ENCODE assay signal across 10 mouse cellular contexts in the genomic region with DNA sequence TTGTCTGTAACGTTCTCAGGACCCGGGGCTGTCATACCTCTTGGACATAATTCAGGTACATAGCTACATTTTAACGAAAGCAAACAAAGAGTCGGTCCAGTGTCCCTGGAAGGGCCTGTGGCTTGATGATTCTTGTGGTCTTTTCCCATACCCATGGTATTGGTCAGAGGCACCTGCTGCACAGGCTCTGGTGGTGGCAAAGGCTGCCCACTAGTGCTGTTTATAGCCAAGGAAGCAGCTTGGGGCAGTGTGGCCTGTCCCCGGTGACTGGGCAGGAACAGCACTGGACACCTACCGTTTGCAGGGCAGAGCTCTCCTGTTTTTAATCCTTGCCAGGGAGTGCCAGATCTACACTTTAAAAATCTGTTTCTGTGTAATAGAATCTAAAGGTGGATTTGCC. TPM values are rescaled to one million over a fixed set of nuclear protein-coding genes. Genes with fewer than 3 reads are reported as not detected.
DNase-seq lines count a peak whose midpoint lies in the region; ATAC-seq and TF ChIP-seq lines count a peak whose summit lies in the region.
"Had no signal": no experiment of that assay in that cellular context is flagged by ENCODE, and none has a peak within 500 bp of the region (broad histone marks: within the 10 kb centered on the region; RNA-seq: fewer than 3 reads in every experiment).

No protein-coding gene starts in this region.

- peaks cover 25% of the 10 kb centered on the region for H3K4me1 ChIP-seq in hindbrain, embryonic 13.5 days (replicated peaks)
- H3K4me1 ChIP-seq in hindbrain, embryonic 12.5 days, result peaks cover 15% of the 10 kb centered on the region
- peaks cover 21 to 22% of the 10 kb centered on the region in 2 experiments; a peak in 3 of 4 replicates for H3K4me1 ChIP-seq in heart, embryonic 14.5 days (ENCODE audit: control insufficient read depth in 2 of 2, insufficient read depth in 2 of 2, low read length in 2 of 2)
- H3K4me1 ChIP-seq in liver, embryonic 12.5 days, result peaks cover 7% of the 10 kb centered on the region; the same call in 1 of the 2 replicates
- H3K4me1 ChIP-seq in forebrain, embryonic 13.5 days, result peaks cover 8% of the 10 kb centered on the region

- no peak overlapping the region for H3K9ac ChIP-seq in hindbrain, embryonic 13.5 days
- no peak overlapping the region for H3K9ac ChIP-seq in hindbrain, embryonic 12.5 days
- H3K9ac ChIP-seq in heart, embryonic 14.5 days (ENCODE audit: low read length), result peak overlapping the region; percentile 84; the same call in 1 of the 2 replicates
- no peak overlapping the region for H3K9ac ChIP-seq in liver, embryonic 12.5 days
- no peak overlapping the region for H3K9ac ChIP-seq in forebrain, embryonic 13.5 days

- H3ac ChIP-seq in C2C12 (ENCODE audit: control insufficient read depth, insufficient read length, low read depth), result no peak overlapping the region

- H3K9me3 ChIP-seq in hindbrain, embryonic 13.5 days, result no peaks in the 10 kb centered on the region
- no peaks in the 10 kb centered on the region for H3K9me3 ChIP-seq in hindbrain, embryonic 12.5 days (replicated peaks)
- H3K9me3 ChIP-seq in heart, embryonic 14.5 days (ENCODE audit: control insufficient read depth, low read length), result no peaks in the 10 kb centered on the region
- H3K9me3 ChIP-seq in liver, embryonic 12.5 days (replicated peaks), result no peaks in the 10 kb centered on the region
- H3K9me3 ChIP-seq in forebrain, embryonic 13.5 days (replicated peaks), result no peaks in the 10 kb centered on the region

- no peak for TF ChIP-seq CTCF in C2C12 (IDR thresholded peaks at IDR 0.05; ENCODE audit: control insufficient read depth, insufficient read depth, insufficient read length)

- H3K79me3 ChIP-seq in C2C12 (ENCODE audit: low read depth), result no peaks in the 10 kb centered on the region

- H3K79me2 ChIP-seq in C2C12 (ENCODE audit: control insufficient read depth, insufficient read depth), result no peaks in the 10 kb centered on the region

- H3K27ac ChIP-seq in hindbrain, embryonic 13.5 days, result no peak overlapping the region
- no peak overlapping the region for H3K27ac ChIP-seq in hindbrain, embryonic 12.5 days
- H3K27ac ChIP-seq in heart, embryonic 14.5 days (replicated peaks in 1 of 2; ENCODE audit: control insufficient read depth in 1 of 2, insufficient read depth in 1 of 2, low read depth in 2 of 2, low read length in 2 of 2), result no peak overlapping the region
- H3K27ac ChIP-seq in liver, embryonic 12.5 days, result no peak overlapping the region
- no peak overlapping the region for H3K27ac ChIP-seq in forebrain, embryonic 13.5 days

- no peak for ATAC-seq in hindbrain, embryonic 13.5 days (ENCODE audit: low FRiP score)
- no peak for ATAC-seq in hindbrain, embryonic 12.5 days (ENCODE audit: low FRiP score)
- no peak for ATAC-seq in heart, embryonic 14.5 days (ENCODE audit: insufficient number of reproducible peaks, insufficient read depth, low FRiP score, low read depth)
- no peak for ATAC-seq in liver, embryonic 12.5 days
- ATAC-seq in forebrain, embryonic 13.5 days, result no peak

- H3K4me2 ChIP-seq in hindbrain, embryonic 13.5 days, result peak overlapping the region; percentile 72; the same call in 1 of the 2 replicates
- H3K4me2 ChIP-seq in hindbrain, embryonic 12.5 days (replicated peaks), result no peak overlapping the region
- peak overlapping the region; percentile 85 for H3K4me2 ChIP-seq in heart, embryonic 14.5 days (ENCODE audit: low read length)
- peak overlapping the region; percentile 69 for H3K4me2 ChIP-seq in liver, embryonic 12.5 days
- no peak overlapping the region for H3K4me2 ChIP-seq in forebrain, embryonic 13.5 days

- WGBS in hindbrain, embryonic 13.5 days, result 81% methylated on average over 6 of the region's 6 CpGs
- 82% methylated on average over 6 of the region's 6 CpGs for WGBS in hindbrain, embryonic 12.5 days
- WGBS in heart, embryonic 14.5 days, result 59% methylated on average over 6 of the region's 6 CpGs
- WGBS in liver, embryonic 12.5 days (ENCODE audit: insufficient replicate concordance), result 67% methylated on average over 6 of the region's 6 CpGs
- 76% methylated on average over 6 of the region's 6 CpGs for whole genome bisulfite sequencing in forebrain, embryonic 13.5 days

- H3K4me3 ChIP-seq in hindbrain, embryonic 13.5 days, result no peak overlapping the region
- H3K4me3 ChIP-seq in hindbrain, embryonic 12.5 days, result no peak overlapping the region
- no peak overlapping the region for H3K4me3 ChIP-seq in C2C12 (ENCODE audit: insufficient read depth, poor library complexity, severe bottlenecking)
- peak overlapping the region; percentile 52 to 61; a peak in 3 of 4 replicates for H3K4me3 ChIP-seq in heart, embryonic 14.5 days (ENCODE audit: control insufficient read depth in 1 of 2, insufficient read depth in 1 of 2, low read depth in 1 of 2, low read length in 2 of 2)
- H3K4me3 ChIP-seq in liver, embryonic 12.5 days, result 0 out of 2 replicates have a peak overlapping the region, but pooled peaks have one; percentile 49
- no peak overlapping the region for H3K4me3 ChIP-seq in forebrain, embryonic 13.5 days

- no peaks in the 10 kb centered on the region for H3K36me3 ChIP-seq in hindbrain, embryonic 13.5 days
- no peaks in the 10 kb centered on the region for H3K36me3 ChIP-seq in hindbrain, embryonic 12.5 days
- no peaks in the 10 kb centered on the region for H3K36me3 ChIP-seq in C2C12 (ENCODE audit: control insufficient read depth, insufficient read depth)
- H3K36me3 ChIP-seq in heart, embryonic 14.5 days (ENCODE audit: control insufficient read depth, insufficient read depth, low read length), result no peaks in the 10 kb centered on the region
- H3K36me3 ChIP-seq in liver, embryonic 12.5 days, result no peaks in the 10 kb centered on the region
- no peaks in the 10 kb centered on the region for H3K36me3 ChIP-seq in forebrain, embryonic 13.5 days (ENCODE audit: poor library complexity, severe bottlenecking)

- DNase-seq in frontal cortex, postnatal 25 days (ENCODE audit: low spot score in 2 of 2), result no peak
- DNase-seq in cerebellum, adult 9-11 months, result no peak
- DNase-seq: adrenal gland, postnatal 10 days; embryo, embryonic 11 days had no signal

- H3K27me3 ChIP-seq in hindbrain, embryonic 13.5 days, result peaks cover 38% of the 10 kb centered on the region
- peaks cover 30% of the 10 kb centered on the region for H3K27me3 ChIP-seq in hindbrain, embryonic 12.5 days
- no peaks in the 10 kb centered on the region for H3K27me3 ChIP-seq in C2C12 (ENCODE audit: control insufficient read depth, insufficient read depth, insufficient read length)
- no peaks in the 10 kb centered on the region for H3K27me3 ChIP-seq in heart, embryonic 14.5 days (ENCODE audit: control insufficient read depth, insufficient read depth, low read length)
- H3K27me3 ChIP-seq in liver, embryonic 12.5 days (replicated peaks), result peaks cover 31% of the 10 kb centered on the region
- peaks cover 28% of the 10 kb centered on the region for H3K27me3 ChIP-seq in forebrain, embryonic 13.5 days

TF ChIP-seq in C2C12, 6 proteins besides CTCF, POLR2A, EP300 and RAD21:
- TF ChIP-seq MAX (IDR thresholded peaks at IDR 0.05), result no peak
- TF ChIP-seq MYOD1 (IDR thresholded peaks at IDR 0.05; ENCODE audit: control insufficient read depth, insufficient read length, low read depth), result peak; percentile 59
- no peak for TF ChIP-seq MYOG (IDR thresholded peaks at IDR 0.05; ENCODE audit: control insufficient read depth, extremely low read depth, insufficient read length)

RNA-seq across cellular contexts. Expression of gene Ramp1, which starts 1.1 kb away (rescaled TPM):
- polyA plus RNA-seq in hindbrain, embryonic 13.5 days (2015; fragmentation: Nextera tagmentation; extraction: Ambion mirVana), result 3.2 and 3.3 TPM in 2 replicates
- 0.91 and 1.1 TPM in 2 replicates for polyA plus RNA-seq in hindbrain, embryonic 12.5 days (2016; fragmentation: Nextera tagmentation; extraction: Ambion mirVana)
- 2.1 TPM for polyA plus RNA-seq in C2C12 (2012; fragmentation: generic; extraction: Trizol)
- 55.9 and 56.9 TPM in 2 replicates for polyA plus RNA-seq in heart, embryonic 14.5 days (2014; fragmentation: Nextera tagmentation; extraction: Ambion mirVana)
- 4.0 and 4.4 TPM in 2 replicates for polyA plus RNA-seq in liver, embryonic 12.5 days (2016; fragmentation: Nextera tagmentation; extraction: Ambion mirVana)
- polyA plus RNA-seq in forebrain, embryonic 13.5 days (2015; fragmentation: Nextera tagmentation; extraction: Ambion mirVana), result 0.31 and 0.59 TPM in 2 replicates

RNA-seq across cellular contexts. Expression of gene Rbm44, which starts 35.8 kb away (rescaled TPM):
- polyA plus RNA-seq in hindbrain, embryonic 13.5 days (2015; fragmentation: Nextera tagmentation; extraction: Ambion mirVana), result 0.16 and 0.23 TPM in 2 replicates
- 0.69 and 1.5 TPM in 2 replicates for polyA plus RNA-seq in hindbrain, embryonic 12.5 days (2016; fragmentation: Nextera tagmentation; extraction: Ambion mirVana)
- not detected for polyA plus RNA-seq in C2C12 (2012; fragmentation: generic; extraction: Trizol)
- 3.3 and 3.7 TPM in 2 replicates for polyA plus RNA-seq in heart, embryonic 14.5 days (2014; fragmentation: Nextera tagmentation; extraction: Ambion mirVana)
- 1.1 and 1.5 TPM in 2 replicates for polyA plus RNA-seq in liver, embryonic 12.5 days (2016; fragmentation: Nextera tagmentation; extraction: Ambion mirVana)
- 0.11 and 0.12 TPM in 2 replicates for polyA plus RNA-seq in forebrain, embryonic 13.5 days (2015; fragmentation: Nextera tagmentation; extraction: Ambion mirVana)

Comparison
In these comparisons a context has a peak if more than half of its experiments do, and no peak if none do; other contexts are left out.
1. H3K4me2 ChIP-seq: peak in hindbrain, embryonic 13.5 days (single experiment), heart, embryonic 14.5 days (single experiment) and liver, embryonic 12.5 days (single experiment); none in hindbrain, embryonic 12.5 days (single experiment) and forebrain, embryonic 13.5 days (single experiment).
2. H3K4me3 ChIP-seq: peak in heart, embryonic 14.5 days (2 of 2) and liver, embryonic 12.5 days (single experiment); none in hindbrain, embryonic 13.5 days (single experiment), hindbrain, embryonic 12.5 days (single experiment), C2C12 (single experiment) and forebrain, embryonic 13.5 days (single experiment).
3. RNA of gene Ramp1, which starts 1.1 kb away (polyA plus RNA-seq): 55.9 to 56.9 TPM in heart, embryonic 14.5 days; 4.0 to 4.4 TPM in liver, embryonic 12.5 days, 3.2 to 3.3 TPM in hindbrain, embryonic 13.5 days, 2.1 TPM in C2C12 (single experiment), 0.91 to 1.1 TPM in hindbrain, embryonic 12.5 days and 0.31 to 0.59 TPM in forebrain, embryonic 13.5 days; every median in the first group is over 10 times any median in the second.